ENCODE assay signal across 19 mouse cellular contexts in the genomic region with DNA sequence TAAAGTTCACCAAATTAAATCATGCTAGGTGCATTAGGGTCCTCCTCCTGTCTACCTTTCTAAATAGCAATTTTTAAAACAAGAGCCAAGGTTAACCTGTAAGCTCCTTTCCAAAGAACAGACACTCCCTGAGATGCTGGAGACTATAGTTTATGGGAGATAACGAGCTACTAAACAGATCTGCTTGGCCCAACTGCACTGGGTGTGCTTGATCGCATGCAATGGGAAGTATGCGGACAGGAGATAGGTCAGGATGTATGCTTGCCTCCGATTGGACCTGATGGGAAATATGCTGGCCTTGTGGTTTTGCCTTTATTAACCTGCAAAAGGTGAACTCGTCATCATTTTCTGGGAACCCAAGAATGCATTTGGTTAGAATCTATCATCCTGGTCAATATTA. TPM values are rescaled to one million over a fixed set of nuclear protein-coding genes. Genes with fewer than 3 reads are reported as not detected.
"Had no signal": no experiment of that assay in that cellular context is flagged by ENCODE, and none has a peak within 500 bp of the region (broad histone marks: within the 10 kb centered on the region; RNA-seq: fewer than 3 reads in every experiment).

No protein-coding gene starts in this region.

- H3K36me3 ChIP-seq: midbrain, embryonic 15.5 days; neural tube, embryonic 13.5 days had no signal

- DNase-seq: kidney, adult 11 months; kidney, adult 9 months; kidney, postnatal 36 days; lung, adult 2 months; lung, postnatal 4 days; retina, postnatal 1 day; right cerebral cortex, postnatal 4 days; spleen, adult 18-20 months; thymus, postnatal 4 days had no signal

- H3K9me3 ChIP-seq: limb, embryonic 10.5 days; midbrain, embryonic 15.5 days; neural tube, embryonic 13.5 days had no signal

- H3K4me1 ChIP-seq: midbrain, embryonic 15.5 days; neural tube, embryonic 13.5 days had no signal

- H3K27me3 ChIP-seq: midbrain, embryonic 15.5 days; neural tube, embryonic 13.5 days had no signal

- H3K4me2 ChIP-seq: midbrain, embryonic 11.5 days; midbrain, embryonic 15.5 days; neural tube, embryonic 13.5 days had no signal

- H3K4me3 ChIP-seq: layer of hippocampus, adult 2 months; limb, embryonic 10.5 days; midbrain, embryonic 15.5 days; neural tube, embryonic 13.5 days had no signal

- ATAC-seq: lung, postnatal 0 days; midbrain, embryonic 15.5 days had no signal

- H3K9ac ChIP-seq: midbrain, embryonic 15.5 days; neural tube, embryonic 13.5 days had no signal

- H3K27ac ChIP-seq: kidney, postnatal 0 days; layer of hippocampus, adult 2 months; limb, embryonic 10.5 days; midbrain, embryonic 15.5 days; neural tube, embryonic 13.5 days had no signal

RNA-seq across cellular contexts. Expression of a gene that starts 4.8 kb away (rescaled TPM):
- total RNA-seq: left cerebral cortex, postnatal 14 days had no signal
- polyA plus RNA-seq: intestine, embryonic 14.5 days; kidney, postnatal 0 days; limb, embryonic 10.5 days; lung, adult 2 months; lung, postnatal 0 days; midbrain, embryonic 11.5 days; midbrain, embryonic 15.5 days; neural tube, embryonic 13.5 days; stomach, embryonic 16.5 days had no signal
